Mouse (Mus musculus) R1 (cell line): ENCODE measurements around the gene Tmem11.
"Not testable (repeated sequence)": the region's sequence is repeated elsewhere in the genome, so short reads cannot be mapped to it uniquely, and the experiment has no call there.

Source experiments
- DNase-seq: peaks from one replicate; pipeline ENCODE4 v3.0.0-alpha.2; 2018; ENCODE audit warnings: low read depth, low spot score

The Tmem11 gene

GRCm38 (mm10) chr11:60886986-60887385 lies 7.9 kb upstream of the Tmem11 start:
- peak; percentile 94 for DNase-seq

GRCm38 (mm10) chr11:60882386-60882785 lies 3.3 kb upstream of the Tmem11 start:
- no peak for DNase-seq

GRCm38 (mm10) chr11:60880559-60880958 lies 1.5 kb upstream of the Tmem11 start:
- no peak for DNase-seq

GRCm38 (mm10) chr11:60879423-60879822 lies 351 bp upstream of the Tmem11 start:
- DNase-seq: peak; percentile 96

- peak; percentile 62 for DNase-seq
These were observed 938 bp downstream of the Tmem11 start for GRCm38 (mm10) chr11:60878056-60878612.

- no peak for DNase-seq
These were observed 6.0 kb downstream of the Tmem11 start for GRCm38 (mm10) chr11:60873101-60873500.

- DNase-seq: no peak
These were observed 7.7 kb downstream of the Tmem11 start for GRCm38 (mm10) chr11:60871409-60871808.

GRCm38 (mm10) chr11:60869471-60869870 lies 9.6 kb downstream of the Tmem11 start:
- not testable (repeated sequence) for DNase-seq

GRCm38 (mm10) chr11:60867904-60868303 lies 11.2 kb downstream of the Tmem11 start:
- DNase-seq: no peak

- DNase-seq: no peak
These were observed 11.6 kb downstream of the Tmem11 start for GRCm38 (mm10) chr11:60867456-60867855.

GRCm38 (mm10) chr11:60866021-60866420 lies 13.1 kb downstream of the Tmem11 start:
- DNase-seq: no peak

GRCm38 (mm10) chr11:60864916-60865315 lies 14.2 kb downstream of the Tmem11 start:
- DNase-seq: no peak

- DNase-seq: peak; percentile 32
These were observed 14.9 kb downstream of the Tmem11 start for GRCm38 (mm10) chr11:60864166-60864565.

GRCm38 (mm10) chr11:60863196-60863595 lies 15.9 kb downstream of the Tmem11 start:
- no peak for DNase-seq

GRCm38 (mm10) chr11:60861993-60862392 lies 17.1 kb downstream of the Tmem11 start:
- no peak for DNase-seq

- no peak for DNase-seq
These were observed 22.5 kb downstream of the Tmem11 start for GRCm38 (mm10) chr11:60856587-60856986.

GRCm38 (mm10) chr11:60845415-60845814 lies 33.7 kb downstream of the Tmem11 start:
- no peak for DNase-seq

GRCm38 (mm10) chr11:60843412-60843811 lies 35.7 kb downstream of the Tmem11 start:
- DNase-seq: no peak

GRCm38 (mm10) chr11:60841467-60842200 lies 37.4 kb downstream of the Tmem11 start:
- peak; percentile 92 for DNase-seq

GRCm38 (mm10) chr11:60837644-60838406 lies 41.2 kb downstream of the Tmem11 start:
- DNase-seq: peak; percentile 20

GRCm38 (mm10) chr11:60836897-60837296 lies 42.2 kb downstream of the Tmem11 start:
- peak; percentile 71 for DNase-seq

- peak; percentile 98 for DNase-seq
These were observed 48.5 kb downstream of the Tmem11 start, which contains the start of gene Dhrs7b for GRCm38 (mm10) chr11:60830433-60831052. Gene Dhrs7b, plus strand, starts transcription at chr11:60830631.
